Mouse (Mus musculus) heart, embryonic 12.5 days (tissue): ENCODE measurements around the gene Gata5. TPM values are rescaled to one million over a fixed set of nuclear protein-coding genes. Genes with fewer than 3 reads are reported as not detected.

Experiments
- ATAC-seq: fragments of 200-750 bp; cut with Nextera tagmentation; 2 replicates; pipeline ENCODE4 v1.8.0; 2017; ENCODE audit warnings: moderate TSS enrichment, moderate library complexity; ENCODE audit not compliant: insufficient number of reproducible peaks, low FRiP score
- H3K27ac ChIP-seq: fragments of 300-500 bp; sonication (generic); 2 replicates; pipeline ENCODE4 v1.5.1; 2016; ENCODE audit warnings: mild to moderate bottlenecking, moderate library complexity; ENCODE audit not compliant: poor library complexity, severe bottlenecking
- H3K27me3 ChIP-seq: fragments of 300-500 bp; sonication (generic); replicated peaks from 2 replicates; pipeline ENCODE4 v1.6.1; 2016; ENCODE audit warnings: mild to moderate bottlenecking, moderate library complexity
- H3K36me3 ChIP-seq: fragments of 300-500 bp; sonication (generic); 2 replicates; pipeline ENCODE4 v1.6.1; 2016; ENCODE audit warnings: mild to moderate bottlenecking, moderate library complexity
- H3K4me1 ChIP-seq: fragments of 300-500 bp; sonication (generic); replicated peaks from 2 replicates; pipeline ENCODE4 v1.6.1; 2016; ENCODE audit warnings: mild to moderate bottlenecking
- H3K4me2 ChIP-seq: fragments of 300-500 bp; sonication (generic); 2 replicates; pipeline ENCODE4 v1.6.1; 2016; ENCODE audit warnings: mild to moderate bottlenecking, moderate library complexity
- H3K4me3 ChIP-seq: fragments of 300-500 bp; sonication (generic); 2 replicates; pipeline ENCODE4 v1.5.1; 2016; ENCODE audit warnings: mild to moderate bottlenecking
- H3K9ac ChIP-seq: fragments of 300-500 bp; sonication (generic); 2 replicates; pipeline ENCODE4 v1.6.1; 2016; ENCODE audit warnings: mild to moderate bottlenecking, moderate library complexity
- H3K9me3 ChIP-seq: fragments of 300-500 bp; sonication (generic); replicated peaks from 2 replicates; pipeline ENCODE4 v1.6.1; 2016; ENCODE audit warnings: mild to moderate bottlenecking, moderate library complexity
- WGBS: fragments of 180-500 bp; shearing (Covaris S2); methylation state at CpG from one replicate; pipeline ENCODE4 v1.1.7; 2016; 5-methylcytosine and 5-hydroxymethylcytosine counted together
- polyA plus RNA-seq: library from polyadenylated mRNA; unstranded; fragments of >200 nt; fragmentation: Nextera tagmentation; extraction: Ambion mirVana; gene quantifications from 2 replicates; pipeline ENCODE4 v1.2.1, GENCODE M21; 2016

Gata5 gene
- polyA plus RNA-seq, 1 experiment from 2014 or later, result 24.7 TPM

DNA sequence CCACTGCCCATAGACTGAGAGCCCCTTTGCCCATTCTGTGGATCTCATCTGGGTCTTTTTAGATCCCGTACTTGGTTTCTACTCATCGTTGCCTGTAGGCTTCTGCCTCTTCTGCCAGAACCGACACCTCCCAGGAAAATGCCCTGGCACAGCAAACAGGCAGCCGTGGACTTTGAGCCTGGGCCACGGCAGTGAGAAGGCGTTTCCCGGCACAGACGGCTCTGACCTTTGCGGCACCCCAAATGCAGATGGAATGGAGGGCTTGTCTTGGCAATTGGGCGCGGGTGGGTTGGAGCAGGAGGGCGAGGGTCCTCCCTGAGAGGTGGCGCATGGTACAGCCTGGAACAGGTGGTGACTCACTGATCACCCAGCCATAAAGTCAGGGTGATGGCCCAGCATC lies 8.6 kb upstream of the Gata5 start:
- WGBS, result 68% methylated on average over 13 of the region's 13 CpGs
- H3K4me1 ChIP-seq, result peaks cover 86% of the 10 kb centered on the region
- peak overlapping the region; percentile 4; the same call in 1 of the 2 replicates for H3K4me3 ChIP-seq

DNA sequence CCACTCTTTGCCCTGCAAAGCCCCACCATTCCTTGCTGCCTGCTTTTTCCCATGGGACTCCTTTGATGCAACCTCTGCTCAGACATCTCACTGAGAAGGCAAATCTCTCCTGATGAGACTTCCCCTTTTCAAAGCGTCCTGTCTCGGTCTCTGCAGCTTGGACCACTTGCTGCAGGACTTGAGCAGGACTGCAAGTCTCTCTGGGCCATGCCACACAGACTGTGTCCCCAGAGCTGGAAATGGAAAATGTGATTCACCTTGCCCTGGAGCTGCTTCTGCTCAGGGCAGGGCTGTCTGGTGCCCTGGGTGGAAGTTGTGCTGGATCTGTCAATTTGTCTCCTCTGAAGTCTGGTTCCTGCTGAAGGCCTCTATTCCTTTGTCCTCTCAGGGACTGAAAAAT lies 7.7 kb upstream of the Gata5 start:
- H3K27ac ChIP-seq, result peak overlapping the region; percentile 97
- peak overlapping the region; percentile 40; the same call in 1 of the 2 replicates for H3K9ac ChIP-seq

More for the DNA sequence above, 8.6 kb upstream of the Gata5 start:
- H3K27ac ChIP-seq, result peak overlapping the region; percentile 97
- H3K9me3 ChIP-seq, result no peaks in the 10 kb centered on the region
- H3K36me3 ChIP-seq, result no peaks in the 10 kb centered on the region
- no peaks in the 10 kb centered on the region for H3K27me3 ChIP-seq
- no peak overlapping the region for H3K9ac ChIP-seq
- peak overlapping the region; percentile 57 for H3K4me2 ChIP-seq
- ATAC-seq, result no peak

DNA sequence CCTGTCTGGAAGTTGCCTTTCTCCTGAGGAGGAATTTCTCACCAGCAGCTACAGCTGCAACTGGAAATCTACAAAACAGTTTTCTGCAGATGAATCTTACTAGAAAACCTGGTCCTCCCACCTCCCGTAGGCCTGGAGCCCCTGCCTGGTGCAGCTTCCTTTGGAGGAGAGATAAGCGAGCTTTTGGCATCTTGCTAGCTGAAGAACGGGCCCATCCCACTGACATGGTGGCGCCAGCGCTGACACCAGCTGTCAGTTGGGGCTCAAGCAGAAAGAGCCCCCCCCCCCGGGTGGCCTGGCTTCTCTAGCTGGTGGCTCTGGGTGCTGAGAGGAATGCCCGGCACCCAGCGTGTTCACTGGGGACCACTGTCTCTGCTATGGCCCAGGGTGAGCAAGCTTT lies 6.7 kb upstream of the Gata5 start:
- Histone ChIP-seq H3K4me3 (peak overlapping the region; percentile 21), H3K27ac (peak overlapping the region; percentile 97), H3K27me3 (no peaks in the 10 kb centered on the region), H3K4me1 (peaks cover 95% of the 10 kb centered on the region), H3K9me3 (no peaks in the 10 kb centered on the region), H3K4me2 (peak overlapping the region; percentile 57), H3K36me3 (no peaks in the 10 kb centered on the region), H3K9ac (peak overlapping the region; percentile 40; the same call in 1 of the 2 replicates)
- WGBS, result 12% methylated on average over 8 of the region's 8 CpGs
- ATAC-seq, result 0 out of 2 replicates have a peak, but pooled peaks have one; percentile 13

More for the DNA sequence above, 7.7 kb upstream of the Gata5 start:
- Histone ChIP-seq H3K4me1 (peaks cover 95% of the 10 kb centered on the region), H3K27me3 (no peaks in the 10 kb centered on the region), H3K9me3 (no peaks in the 10 kb centered on the region), H3K36me3 (no peaks in the 10 kb centered on the region), H3K4me3 (peak overlapping the region; percentile 21; the same call in 1 of the 2 replicates), H3K4me2 (peak overlapping the region; percentile 57)
- 15% methylated on average over 2 of the region's 2 CpGs for WGBS
- no peak; the same call in 1 of the 2 replicates for ATAC-seq

DNA sequence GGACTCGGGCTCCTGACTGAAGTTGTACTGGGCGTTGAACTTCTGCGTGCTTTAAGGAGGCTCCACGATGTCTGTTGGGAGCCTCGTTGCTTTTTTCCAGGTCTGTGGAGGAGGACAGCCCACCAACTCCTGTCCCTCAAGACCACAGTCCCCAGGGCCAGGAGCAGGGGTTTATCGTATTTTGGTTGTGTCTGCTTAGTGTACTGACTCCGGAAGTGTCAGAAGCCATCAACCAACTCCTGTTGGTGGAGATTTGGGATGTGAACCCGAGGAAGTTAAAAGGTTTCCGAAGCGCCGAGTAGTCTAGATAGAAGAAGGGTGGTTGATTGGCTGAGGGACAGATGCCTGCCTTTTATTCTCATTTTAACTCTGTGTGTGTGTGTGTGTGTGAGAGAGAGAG lies 5.4 kb upstream of the Gata5 start:
- Histone ChIP-seq H3K4me1 (peaks cover 99% of the 10 kb centered on the region), H3K9ac (peak overlapping the region; percentile 30; the same call in 1 of the 2 replicates), H3K4me2 (peak overlapping the region; percentile 57)

DNA sequence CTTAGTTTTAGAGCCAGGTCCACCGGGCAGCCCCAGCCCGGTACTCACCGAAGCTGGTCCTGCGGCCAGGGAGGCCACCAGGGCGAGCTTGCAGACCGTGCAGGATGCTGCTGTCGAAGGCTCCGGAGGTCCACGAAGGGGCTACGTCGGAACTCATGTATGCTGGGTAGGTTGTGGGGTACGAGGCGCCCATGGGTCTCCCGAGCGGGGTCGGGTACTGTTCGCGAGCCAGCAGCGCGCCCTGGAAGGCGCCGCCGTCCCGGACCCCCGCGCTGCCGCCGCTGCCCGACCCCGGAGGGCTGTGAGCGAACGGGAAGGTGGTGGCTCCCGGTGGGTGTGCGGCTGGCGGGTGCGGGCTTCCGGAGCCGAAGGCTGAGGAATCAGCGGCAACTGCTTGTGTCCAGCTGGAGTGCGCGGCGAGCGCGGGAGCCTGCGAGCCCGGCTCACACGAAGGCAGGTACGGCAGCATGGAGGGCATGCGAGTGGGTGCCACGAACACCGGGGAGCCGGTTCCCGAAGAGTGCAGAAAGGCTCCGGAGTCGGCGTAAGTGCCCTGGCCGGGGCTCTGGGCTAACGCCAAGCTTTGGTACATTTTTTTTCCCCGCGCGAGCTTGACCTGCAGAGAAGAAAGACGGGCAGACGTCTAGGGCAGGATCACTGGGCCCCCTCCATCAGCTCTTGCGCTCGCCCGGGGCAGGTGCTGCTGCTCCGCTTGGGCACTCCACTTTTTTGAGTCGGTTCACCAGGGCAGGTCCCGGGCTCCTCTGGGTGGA lies 535 bp downstream of the Gata5 start:
- Histone ChIP-seq H3K4me2 (peak overlapping the region; percentile 85), H3K9me3 (no peaks in the 10 kb centered on the region), H3K9ac (peak overlapping the region; percentile 98), H3K27me3 (no peaks in the 10 kb centered on the region), H3K4me3 (peak overlapping the region; percentile 87), H3K36me3 (peaks cover 10% of the 10 kb centered on the region), H3K27ac (peak overlapping the region; percentile 94), H3K4me1 (peaks cover 80% of the 10 kb centered on the region)
- under 1% methylated on average over 69 of the region's 69 CpGs for WGBS
- no peak; the same call in 1 of the 2 replicates for ATAC-seq

More for the DNA sequence above, 5.4 kb upstream of the Gata5 start:
- Histone ChIP-seq H3K27ac (peak overlapping the region; percentile 97), H3K36me3 (no peaks in the 10 kb centered on the region), H3K27me3 (no peaks in the 10 kb centered on the region), H3K9me3 (no peaks in the 10 kb centered on the region), H3K4me3 (peak overlapping the region; percentile 3; the same call in 1 of the 2 replicates)
- ATAC-seq, result peak; percentile 57
- WGBS, result 6% methylated on average over 11 of the region's 11 CpGs

DNA sequence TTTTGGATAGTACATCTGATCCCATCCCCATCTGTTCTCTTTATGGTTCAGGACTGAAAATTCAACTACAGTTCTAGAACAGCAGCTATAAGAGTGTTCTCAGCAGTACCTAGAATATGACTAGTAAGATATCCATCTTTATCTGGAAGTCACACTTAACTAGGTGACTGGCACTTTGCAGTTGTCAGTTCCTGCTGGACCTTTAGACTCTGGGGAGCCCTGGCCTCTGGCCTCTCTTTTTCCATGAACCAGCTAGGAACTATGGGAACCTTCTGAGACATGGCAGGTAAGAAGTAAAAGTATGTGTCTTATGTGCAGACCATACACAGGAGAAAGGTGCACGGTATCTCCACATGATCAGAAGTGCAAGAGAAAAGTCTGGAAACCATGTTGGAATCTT lies 5.0 kb downstream of the Gata5 start:
- 77% methylated on average over 1 of the region's 1 CpGs for WGBS
- ATAC-seq, result no peak
- H3K9me3 ChIP-seq, result no peaks in the 10 kb centered on the region
- H3K9ac ChIP-seq, result no peak overlapping the region
- no peaks in the 10 kb centered on the region for H3K27me3 ChIP-seq
- H3K27ac ChIP-seq, result no peak overlapping the region
- peak overlapping the region; percentile 85; the same call in 1 of the 2 replicates for H3K4me2 ChIP-seq
- no peak overlapping the region for H3K4me3 ChIP-seq
- H3K36me3 ChIP-seq, result peaks cover 55% of the 10 kb centered on the region
- H3K4me1 ChIP-seq, result peaks cover 64% of the 10 kb centered on the region

DNA sequence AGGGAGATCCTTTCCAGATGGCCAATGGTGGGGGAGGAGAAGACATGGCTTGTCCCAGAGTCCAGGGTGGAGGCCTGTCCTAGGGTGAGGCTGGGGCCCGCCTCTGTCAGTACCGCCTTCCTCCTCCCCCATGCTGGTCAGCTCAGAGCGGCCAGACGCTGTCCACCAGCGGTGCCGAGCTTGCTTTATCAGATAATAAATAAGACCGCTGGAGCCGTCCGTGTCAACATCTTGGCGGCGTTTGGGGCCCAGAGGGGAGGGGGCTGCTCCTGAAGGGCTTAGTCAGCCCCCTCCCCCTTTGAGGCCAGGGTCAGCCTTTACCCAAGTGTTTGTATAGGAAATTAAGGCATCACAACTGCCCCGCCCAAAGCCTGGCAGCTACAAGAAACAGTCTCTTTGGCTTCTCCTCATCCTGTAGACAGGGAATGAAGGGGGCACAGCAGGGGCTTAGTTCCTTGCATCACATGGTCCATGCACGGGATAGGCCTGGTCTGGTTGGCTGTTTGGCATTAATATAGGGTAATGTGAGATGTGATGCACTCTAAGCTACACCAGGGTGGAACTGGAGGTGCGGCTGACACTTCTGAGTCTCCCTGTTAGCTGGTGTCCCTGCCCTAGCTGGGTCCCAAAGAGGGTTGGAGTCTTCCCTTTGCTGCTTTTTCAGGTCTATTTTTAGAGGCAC lies 11.7 kb downstream of the Gata5 start:
- no peaks in the 10 kb centered on the region for H3K9me3 ChIP-seq
- peak overlapping the region; percentile 87 for H3K27ac ChIP-seq
- peak; percentile 82 for ATAC-seq
- H3K27me3 ChIP-seq, result no peaks in the 10 kb centered on the region
- H3K4me2 ChIP-seq, result peak overlapping the region; percentile 55
- 3% methylated on average over 14 of the region's 14 CpGs for WGBS
- peaks cover 37% of the 10 kb centered on the region for H3K36me3 ChIP-seq
- H3K4me3 ChIP-seq, result no peak overlapping the region
- peaks cover 72% of the 10 kb centered on the region for H3K4me1 ChIP-seq
- no peak overlapping the region for H3K9ac ChIP-seq

DNA sequence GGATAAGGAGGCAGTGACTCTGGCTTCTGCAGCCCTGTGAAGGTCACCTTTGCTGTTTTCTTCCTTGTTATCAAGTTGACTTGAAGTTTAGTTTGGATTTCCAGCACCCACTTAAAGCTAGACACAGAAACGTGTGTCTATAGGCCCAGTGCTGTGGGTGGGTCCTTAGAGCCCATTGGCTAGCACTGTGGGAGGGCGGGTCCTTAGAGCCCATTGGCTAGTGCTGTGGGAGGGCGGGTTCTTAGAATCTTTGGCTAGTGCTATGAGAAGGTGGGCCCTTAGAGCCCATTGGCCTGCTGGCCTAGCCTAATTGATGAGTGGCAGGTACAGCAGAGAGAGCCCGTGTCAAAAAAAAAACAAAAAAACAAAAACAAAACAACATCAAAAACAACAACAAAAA lies 14.3 kb downstream of the Gata5 start:
- no peaks in the 10 kb centered on the region for H3K9me3 ChIP-seq
- no peak overlapping the region for H3K4me3 ChIP-seq
- peaks cover 72% of the 10 kb centered on the region for H3K4me1 ChIP-seq
- no peak for ATAC-seq
- H3K27ac ChIP-seq, result peak overlapping the region; percentile 31
- no peak overlapping the region for H3K4me2 ChIP-seq
- H3K36me3 ChIP-seq, result peaks cover 11% of the 10 kb centered on the region
- no peaks in the 10 kb centered on the region for H3K27me3 ChIP-seq
- no peak overlapping the region for H3K9ac ChIP-seq
- WGBS, result 66% methylated on average over 4 of the region's 4 CpGs

DNA sequence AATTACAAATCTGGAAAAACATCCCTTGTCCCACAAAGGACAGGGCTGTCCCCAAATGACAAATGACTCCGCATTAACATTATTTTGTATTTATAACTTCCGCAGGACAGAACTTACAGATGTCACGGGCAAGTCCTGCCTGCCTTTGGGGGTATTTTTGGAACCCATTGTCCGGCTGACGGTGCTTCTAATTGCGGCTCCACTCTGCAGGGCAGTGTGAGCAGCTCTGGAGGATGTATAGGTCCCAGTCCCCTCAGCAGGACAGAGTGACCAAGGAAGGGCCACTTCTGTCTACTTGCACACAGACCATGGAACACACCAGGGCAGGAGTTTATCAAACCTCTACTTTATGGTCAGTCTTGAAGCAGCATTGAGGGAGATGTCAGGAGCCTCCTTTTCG lies 16.9 kb downstream of the Gata5 start:
- Histone ChIP-seq H3K9ac (peak overlapping the region; percentile 53), H3K4me1 (peaks cover 47% of the 10 kb centered on the region), H3K36me3 (no peaks in the 10 kb centered on the region), H3K4me2 (no peak overlapping the region), H3K9me3 (no peaks in the 10 kb centered on the region), H3K27me3 (no peaks in the 10 kb centered on the region), H3K27ac (peak overlapping the region; percentile 67), H3K4me3 (no peak overlapping the region)
- WGBS, result 48% methylated on average over 7 of the region's 7 CpGs
- no peak for ATAC-seq

DNA sequence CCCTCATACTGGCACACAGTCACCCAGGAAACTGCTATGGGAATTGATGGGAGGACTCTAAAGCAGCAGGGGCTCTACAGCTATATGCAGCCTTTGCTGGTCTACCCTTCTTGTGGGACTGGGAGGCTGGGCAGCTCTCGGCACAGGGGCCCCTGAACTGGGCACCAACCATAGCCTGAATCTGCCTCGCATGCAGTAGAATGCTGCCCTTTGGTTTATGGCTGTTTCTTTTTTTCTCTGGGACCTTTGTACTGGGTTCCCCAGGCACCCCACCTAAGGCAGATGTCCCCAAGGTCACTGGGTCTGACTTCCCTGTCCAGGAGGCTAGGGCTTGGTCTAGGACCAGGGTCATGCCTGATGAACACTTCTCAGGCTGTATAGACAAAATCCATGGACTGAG lies 20.2 kb downstream of the Gata5 start:
- H3K27me3 ChIP-seq, result no peaks in the 10 kb centered on the region
- no peak for ATAC-seq
- H3K9ac ChIP-seq, result no peak overlapping the region
- no peaks in the 10 kb centered on the region for H3K9me3 ChIP-seq
- peaks cover 40% of the 10 kb centered on the region for H3K4me1 ChIP-seq
- WGBS, result 80% methylated on average over 2 of the region's 2 CpGs
- no peaks in the 10 kb centered on the region for H3K36me3 ChIP-seq
- no peak overlapping the region for H3K4me3 ChIP-seq
- H3K27ac ChIP-seq, result no peak overlapping the region
- no peak overlapping the region for H3K4me2 ChIP-seq

DNA sequence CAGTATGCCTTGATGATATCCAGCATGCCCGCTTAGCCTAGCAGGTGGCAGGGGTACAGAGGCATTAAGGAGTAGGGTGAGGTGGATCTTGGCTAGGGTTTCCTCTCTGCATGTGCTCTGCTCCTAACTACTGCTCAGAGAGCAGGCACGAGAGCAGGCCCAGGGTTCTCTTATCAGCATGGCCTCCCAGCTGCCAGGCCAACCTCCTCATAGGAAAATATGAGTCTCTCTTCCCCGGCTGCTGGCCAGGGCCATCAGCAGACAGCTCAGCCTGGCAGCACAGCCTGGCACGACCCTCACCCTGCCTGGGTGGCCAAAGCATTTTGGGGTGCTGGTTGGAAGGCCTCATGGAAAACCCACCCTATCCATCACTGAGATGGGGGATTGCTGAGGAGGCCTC lies 23.4 kb downstream of the Gata5 start:
- ATAC-seq, result peak; percentile 52; the same call in 1 of the 2 replicates
- Histone ChIP-seq H3K36me3 (no peaks in the 10 kb centered on the region), H3K4me3 (no peak overlapping the region), H3K27me3 (no peaks in the 10 kb centered on the region), H3K4me1 (peaks cover 23% of the 10 kb centered on the region), H3K9me3 (no peaks in the 10 kb centered on the region), H3K27ac (0 out of 2 replicates have a peak overlapping the region, but pooled peaks have one; percentile 28), H3K4me2 (no peak overlapping the region), H3K9ac (no peak overlapping the region)
- WGBS, result 28% methylated on average over 4 of the region's 4 CpGs
